In the genomic region with DNA sequence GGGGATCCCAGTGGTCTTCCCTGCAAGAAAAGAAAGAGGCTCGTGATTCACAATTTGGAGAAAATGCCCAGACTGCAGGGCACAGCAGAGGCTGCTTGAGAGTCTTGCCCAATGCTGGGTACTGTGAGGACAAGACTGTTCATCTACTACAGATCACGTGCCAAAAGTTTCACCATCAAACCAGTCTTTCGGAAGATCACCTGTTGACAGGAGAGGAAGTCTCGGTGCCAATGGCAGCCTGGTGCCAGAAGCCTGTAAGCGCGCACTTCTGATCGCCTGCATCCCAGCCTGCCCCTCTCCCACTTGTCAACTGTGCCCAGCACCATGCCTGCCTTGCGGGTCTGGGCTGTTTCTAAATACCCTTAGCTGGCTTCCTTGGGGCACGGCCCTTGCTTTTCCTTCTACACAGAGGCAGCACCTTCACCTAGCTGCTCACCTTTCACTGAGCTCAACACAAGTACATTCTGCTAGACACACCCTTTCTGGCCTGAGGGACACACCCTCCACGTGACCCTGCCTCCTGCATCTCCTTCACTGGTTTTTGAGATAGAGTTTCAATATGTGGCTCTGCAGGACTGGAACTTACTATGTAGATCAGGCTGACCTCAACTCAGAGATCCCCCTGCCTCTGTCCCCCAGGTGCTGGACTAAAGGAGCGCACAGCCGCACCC, we compare ENCODE assay signal across 19 mouse cellular contexts. TPM values are rescaled to one million over a fixed set of nuclear protein-coding genes. Genes with fewer than 3 reads are reported as not detected.
DNase-seq lines count a peak whose midpoint lies in the region; ATAC-seq and TF ChIP-seq lines count a peak whose summit lies in the region.
"Had no signal": no experiment of that assay in that cellular context is flagged by ENCODE, and none has a peak within 500 bp of the region (broad histone marks: within the 10 kb centered on the region; RNA-seq: fewer than 3 reads in every experiment).

No protein-coding gene starts in this region.

- peak; percentile 30 for DNase-seq in ES-CJ7 (ENCODE audit: low read depth, low spot score)
- DNase-seq in R1 (ENCODE audit: low read depth, low spot score), result peak; percentile 44
- DNase-seq in gonadal fat pad, adult 2 months (ENCODE audit: low read depth), result peak; percentile 95
- peak; percentile 71 for DNase-seq in stomach, postnatal 0 days (ENCODE audit: low spot score)
- DNase-seq in retina, embryonic 14.5 days (ENCODE audit: low spot score), result no peak
- DNase-seq: adrenal gland, postnatal 36 days; cerebellum, adult 2 months; cerebellum, postnatal 14 days; embryo, embryonic 11 days; gastrocnemius, postnatal 14 days; heart, postnatal 36 days had no signal

- ATAC-seq in stomach, postnatal 0 days (ENCODE audit: low FRiP score, low TSS enrichment), result peak; percentile 85
- no peak for ATAC-seq in hindbrain, embryonic 12.5 days (ENCODE audit: low FRiP score)
- ATAC-seq: activated CD4-positive, CD25-positive, alpha-beta regulatory T cell, adult 4 months; forebrain, embryonic 16.5 days; hindbrain, postnatal 0 days had no signal

- H3K36me3 ChIP-seq in stomach, postnatal 0 days (ENCODE audit: control insufficient read depth, insufficient read depth, low read length), result peaks cover 34% of the 10 kb centered on the region
- peaks cover 98% of the 10 kb centered on the region for H3K36me3 ChIP-seq in hindbrain, embryonic 12.5 days

- peak overlapping the region; percentile 53 for H3K27ac ChIP-seq in stomach, postnatal 0 days (replicated peaks)
- H3K27ac ChIP-seq in hindbrain, embryonic 12.5 days, result no peak overlapping the region
- H3K27ac ChIP-seq: embryonic facial prominence, embryonic 15.5 days; forebrain, embryonic 12.5 days; heart, embryonic 13.5 days; hindbrain, postnatal 0 days had no signal

- H3K4me1 ChIP-seq in stomach, postnatal 0 days (replicated peaks; ENCODE audit: control insufficient read depth, insufficient read depth), result no peaks in the 10 kb centered on the region
- H3K4me1 ChIP-seq in hindbrain, embryonic 12.5 days, result no peaks in the 10 kb centered on the region
- H3K4me1 ChIP-seq: embryonic facial prominence, embryonic 15.5 days; heart, embryonic 13.5 days had no signal

- H3K27me3 ChIP-seq in stomach, postnatal 0 days (ENCODE audit: control insufficient read depth, insufficient read depth, low read length), result no peaks in the 10 kb centered on the region
- no peaks in the 10 kb centered on the region for H3K27me3 ChIP-seq in hindbrain, embryonic 12.5 days
- H3K27me3 ChIP-seq: embryonic facial prominence, embryonic 15.5 days; forebrain, embryonic 12.5 days; heart, embryonic 13.5 days had no signal

- 80% methylated on average over 12 of the region's 12 CpGs for WGBS in stomach, postnatal 0 days
- 96% methylated on average over 12 of the region's 12 CpGs for WGBS in hindbrain, embryonic 12.5 days

- TF ChIP-seq CTCF in stomach, postnatal 0 days (IDR thresholded peaks at IDR 0.05; ENCODE audit: low read depth), result no peak

- no peaks in the 10 kb centered on the region for H3K9me3 ChIP-seq in stomach, postnatal 0 days (ENCODE audit: control insufficient read depth, low read length)
- H3K9me3 ChIP-seq in hindbrain, embryonic 12.5 days (replicated peaks), result no peaks in the 10 kb centered on the region
- H3K9me3 ChIP-seq: embryonic facial prominence, embryonic 15.5 days; forebrain, embryonic 12.5 days; G1E; heart, embryonic 13.5 days had no signal

- H3K9ac ChIP-seq in stomach, postnatal 0 days (ENCODE audit: low read length), result no peak overlapping the region
- no peak overlapping the region for H3K9ac ChIP-seq in hindbrain, embryonic 12.5 days
- H3K9ac ChIP-seq: embryonic facial prominence, embryonic 15.5 days; forebrain, embryonic 12.5 days; heart, embryonic 13.5 days had no signal

- H3K4me2 ChIP-seq in stomach, postnatal 0 days (replicated peaks; ENCODE audit: low read depth), result no peak overlapping the region
- no peak overlapping the region for H3K4me2 ChIP-seq in hindbrain, embryonic 12.5 days (replicated peaks)
- H3K4me2 ChIP-seq: embryonic facial prominence, embryonic 15.5 days; forebrain, embryonic 12.5 days; heart, embryonic 13.5 days had no signal

- TF ChIP-seq EP300 in stomach, postnatal 0 days (optimal IDR thresholded peaks at IDR 0.05), result no peak

- no peak overlapping the region for H3K4me3 ChIP-seq in stomach, postnatal 0 days (ENCODE audit: low read depth, low read length)
- no peak overlapping the region for H3K4me3 ChIP-seq in hindbrain, embryonic 12.5 days
- H3K4me3 ChIP-seq: embryonic facial prominence, embryonic 15.5 days; forebrain, embryonic 12.5 days; heart, embryonic 13.5 days had no signal

RNA-seq across cellular contexts. Expression of gene Acly, which starts 22.7 kb away (rescaled TPM):
- 586 and 685 TPM in 2 replicates for polyA plus RNA-seq in gonadal fat pad, adult 2 months (2012; rRNA removed)
- 70.3 and 70.6 TPM in 2 replicates for polyA plus RNA-seq in stomach, postnatal 0 days (2015; fragmentation: Nextera tagmentation; extraction: Ambion mirVana)
- 348 and 359 TPM in 2 replicates for polyA plus RNA-seq in hindbrain, embryonic 12.5 days (2016; fragmentation: Nextera tagmentation; extraction: Ambion mirVana)

RNA-seq across cellular contexts. Expression of gene Klhl11, which starts 32.6 kb away (rescaled TPM):
- polyA plus RNA-seq in gonadal fat pad, adult 2 months (2012; rRNA removed), result 5.8 and 8.7 TPM in 2 replicates
- polyA plus RNA-seq in stomach, postnatal 0 days (2015; fragmentation: Nextera tagmentation; extraction: Ambion mirVana), result 2.6 and 3.3 TPM in 2 replicates
- 13.7 and 14.8 TPM in 2 replicates for polyA plus RNA-seq in hindbrain, embryonic 12.5 days (2016; fragmentation: Nextera tagmentation; extraction: Ambion mirVana)

RNA-seq across cellular contexts. Expression of gene Ttc25, which starts 40.3 kb away (rescaled TPM):
- polyA plus RNA-seq in gonadal fat pad, adult 2 months (2012; rRNA removed), result 1.7 and 2.5 TPM in 2 replicates
- polyA plus RNA-seq in stomach, postnatal 0 days (2015; fragmentation: Nextera tagmentation; extraction: Ambion mirVana), result 0.17 and 0.33 TPM in 2 replicates
- 2.7 and 3.2 TPM in 2 replicates for polyA plus RNA-seq in hindbrain, embryonic 12.5 days (2016; fragmentation: Nextera tagmentation; extraction: Ambion mirVana)
